Mouse (Mus musculus) heart, embryonic 12.5 days (tissue): ENCODE measurements around the gene Xlr5a. TPM values are rescaled to one million over a fixed set of nuclear protein-coding genes. Genes with fewer than 3 reads are reported as not detected.
"Not testable (repeated sequence)": the region's sequence is repeated elsewhere in the genome, so short reads cannot be mapped to it uniquely, and the experiment has no call there.

Experiments used
- ATAC-seq: fragments of 200-750 bp; cut with Nextera tagmentation; 2 replicates; pipeline ENCODE4 v1.8.0; 2017; ENCODE audit warnings: moderate TSS enrichment, moderate library complexity; ENCODE audit not compliant: insufficient number of reproducible peaks, low FRiP score
- H3K27ac ChIP-seq: fragments of 300-500 bp; sonication (generic); 2 replicates; pipeline ENCODE4 v1.5.1; 2016; ENCODE audit warnings: mild to moderate bottlenecking, moderate library complexity; ENCODE audit not compliant: poor library complexity, severe bottlenecking
- H3K27me3 ChIP-seq: fragments of 300-500 bp; sonication (generic); replicated peaks from 2 replicates; pipeline ENCODE4 v1.6.1; 2016; ENCODE audit warnings: mild to moderate bottlenecking, moderate library complexity
- H3K36me3 ChIP-seq: fragments of 300-500 bp; sonication (generic); 2 replicates; pipeline ENCODE4 v1.6.1; 2016; ENCODE audit warnings: mild to moderate bottlenecking, moderate library complexity
- H3K4me1 ChIP-seq: fragments of 300-500 bp; sonication (generic); replicated peaks from 2 replicates; pipeline ENCODE4 v1.6.1; 2016; ENCODE audit warnings: mild to moderate bottlenecking
- H3K4me2 ChIP-seq: fragments of 300-500 bp; sonication (generic); 2 replicates; pipeline ENCODE4 v1.6.1; 2016; ENCODE audit warnings: mild to moderate bottlenecking, moderate library complexity
- H3K4me3 ChIP-seq: fragments of 300-500 bp; sonication (generic); 2 replicates; pipeline ENCODE4 v1.5.1; 2016; ENCODE audit warnings: mild to moderate bottlenecking
- H3K9ac ChIP-seq: fragments of 300-500 bp; sonication (generic); 2 replicates; pipeline ENCODE4 v1.6.1; 2016; ENCODE audit warnings: mild to moderate bottlenecking, moderate library complexity
- H3K9me3 ChIP-seq: fragments of 300-500 bp; sonication (generic); replicated peaks from 2 replicates; pipeline ENCODE4 v1.6.1; 2016; ENCODE audit warnings: mild to moderate bottlenecking, moderate library complexity
- WGBS: fragments of 180-500 bp; shearing (Covaris S2); methylation state at CpG from one replicate; pipeline ENCODE4 v1.1.7; 2016; 5-methylcytosine and 5-hydroxymethylcytosine counted together
- polyA plus RNA-seq: library from polyadenylated mRNA; unstranded; fragments of >200 nt; fragmentation: Nextera tagmentation; extraction: Ambion mirVana; gene quantifications from 2 replicates; pipeline ENCODE4 v1.2.1, GENCODE M21; 2016

The Xlr5a gene
- polyA plus RNA-seq, 1 experiment from 2014 or later, result not detected

DNA sequence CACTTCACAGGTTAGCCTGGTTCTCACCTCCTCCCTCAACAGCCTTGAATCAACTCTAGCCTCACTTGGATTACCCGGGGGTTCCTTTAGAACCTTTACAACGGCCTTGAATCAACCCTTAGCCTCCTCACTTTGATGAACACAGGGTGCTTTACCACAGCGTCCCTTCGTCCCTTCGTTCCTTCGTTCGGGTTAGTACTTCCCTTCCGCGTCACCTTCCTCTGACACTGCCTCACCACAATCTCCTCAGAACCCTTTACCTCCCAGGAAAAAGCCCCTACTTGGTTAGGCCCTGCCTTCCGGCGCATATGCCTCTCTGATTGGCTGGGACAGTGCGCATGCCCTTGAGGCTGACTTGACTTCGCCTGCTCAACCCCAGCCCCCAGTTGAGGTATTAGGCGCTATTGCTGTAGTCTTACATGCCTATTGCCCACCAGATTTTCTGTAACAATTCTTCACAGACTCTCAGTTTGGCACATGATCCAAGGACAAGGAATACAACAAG is 49.9 kb downstream of the Xlr5a start, which contains the start of gene Xlr4c:
TSS of gene Xlr4c (minus strand) at position 310 of the 505 bp plus-strand sequence.
- WGBS, result 76% methylated on average over 14 of the region's 14 CpGs
- not testable (repeated sequence) for ATAC-seq, H3K27me3 ChIP-seq, H3K4me3 ChIP-seq, H3K4me2 ChIP-seq, H3K9ac ChIP-seq, H3K27ac ChIP-seq, H3K9me3 ChIP-seq, H3K36me3 ChIP-seq, H3K4me1 ChIP-seq

DNA sequence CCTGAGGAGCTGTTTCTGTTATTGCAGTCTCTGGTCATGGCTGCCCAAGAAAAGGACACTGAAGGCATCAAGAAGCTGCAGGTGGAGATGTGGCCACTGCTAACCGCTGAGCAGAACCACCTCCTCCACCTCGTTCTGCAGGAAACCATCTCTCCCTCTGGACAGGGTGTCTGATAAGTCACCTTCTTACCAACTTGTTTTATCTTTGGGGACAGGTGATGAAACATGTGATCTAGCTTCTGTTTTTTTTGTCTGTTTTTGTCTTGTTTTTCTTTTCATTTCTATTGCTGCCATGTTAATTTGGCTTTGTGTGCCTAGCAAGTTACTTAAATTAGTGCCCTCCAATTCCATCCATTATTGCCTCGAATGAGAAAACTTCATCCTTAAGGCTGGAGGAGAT is 63.5 kb downstream of the Xlr5a start:
- no peak for ATAC-seq
- 31% methylated on average over 3 of the region's 3 CpGs for WGBS
- peak overlapping the region; percentile 75 for H3K4me2 ChIP-seq
- H3K27me3 ChIP-seq, result peaks cover 15% of the 10 kb centered on the region; the same call in 1 of the 2 replicates
- peak overlapping the region; percentile 74 for H3K4me3 ChIP-seq
- H3K9ac ChIP-seq, result peak overlapping the region; percentile 79; the same call in 1 of the 2 replicates
- H3K4me1 ChIP-seq, result no peaks in the 10 kb centered on the region
- H3K27ac ChIP-seq, result no peak overlapping the region
- no peaks in the 10 kb centered on the region for H3K9me3 ChIP-seq
- H3K36me3 ChIP-seq, result no peaks in the 10 kb centered on the region

DNA sequence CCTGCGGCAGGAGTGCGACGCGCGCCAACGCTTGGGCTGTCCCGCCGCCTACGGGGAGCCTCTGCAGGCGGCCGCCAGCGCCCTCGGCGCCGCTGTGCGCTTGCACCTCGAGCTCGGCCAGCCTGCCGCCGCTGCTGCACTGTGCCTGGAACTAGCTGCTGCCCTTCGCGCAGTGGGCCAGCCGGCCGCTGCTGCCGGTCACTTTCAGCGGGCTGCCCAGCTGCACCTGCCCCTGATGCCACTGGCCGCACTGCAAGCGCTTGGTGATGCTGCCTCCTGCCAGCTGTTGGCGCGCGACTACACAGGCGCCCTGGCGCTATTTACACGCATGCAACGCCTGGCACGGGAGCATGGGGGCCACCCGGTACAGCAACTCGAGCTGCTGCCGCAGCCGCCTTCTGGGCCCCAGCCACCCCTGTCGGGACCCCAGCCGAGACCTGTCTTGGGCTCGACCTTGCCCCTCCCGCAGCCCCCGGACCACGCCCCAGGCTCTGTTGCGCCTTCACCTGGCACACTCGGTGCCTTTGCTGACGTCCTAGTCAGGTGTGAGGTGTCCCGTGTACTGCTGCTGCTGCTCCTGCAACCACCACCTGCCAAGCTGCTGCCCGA is 64.1 kb downstream of the Xlr5a start:
- WGBS, result 11% methylated on average over 51 of the region's 51 CpGs
- Histone ChIP-seq H3K9ac (peak overlapping the region; percentile 79), H3K27me3 (peaks cover 15% of the 10 kb centered on the region; the same call in 1 of the 2 replicates), H3K27ac (peak overlapping the region; percentile 90), H3K9me3 (no peaks in the 10 kb centered on the region), H3K36me3 (no peaks in the 10 kb centered on the region), H3K4me1 (no peaks in the 10 kb centered on the region), H3K4me2 (peak overlapping the region; percentile 75), H3K4me3 (peak overlapping the region; percentile 74)
- ATAC-seq, result peak; percentile 57; the same call in 1 of the 2 replicates

GRCm38 (mm10) chrX:73227914-73228605 is 64.7 kb downstream of the Xlr5a start, which contains the start of gene F8a:
Gene F8a (plus strand): TSS chrX:73228291.
- ATAC-seq, result peak; percentile 88
- no peaks in the 10 kb centered on the region for H3K36me3 ChIP-seq
- H3K27ac ChIP-seq, result peak within 1 kb of the TSS; percentile 90
- peaks cover 15% of the 10 kb centered on the region; the same call in 1 of the 2 replicates for H3K27me3 ChIP-seq
- peak within 1 kb of the TSS; percentile 74 for H3K4me3 ChIP-seq
- 9% methylated on average over 35 of the region's 39 CpGs for WGBS
- peak within 1 kb of the TSS; percentile 75 for H3K4me2 ChIP-seq
- H3K4me1 ChIP-seq, result no peaks in the 10 kb centered on the region
- H3K9ac ChIP-seq, result peak within 1 kb of the TSS; percentile 79
- H3K9me3 ChIP-seq, result no peaks in the 10 kb centered on the region

DNA sequence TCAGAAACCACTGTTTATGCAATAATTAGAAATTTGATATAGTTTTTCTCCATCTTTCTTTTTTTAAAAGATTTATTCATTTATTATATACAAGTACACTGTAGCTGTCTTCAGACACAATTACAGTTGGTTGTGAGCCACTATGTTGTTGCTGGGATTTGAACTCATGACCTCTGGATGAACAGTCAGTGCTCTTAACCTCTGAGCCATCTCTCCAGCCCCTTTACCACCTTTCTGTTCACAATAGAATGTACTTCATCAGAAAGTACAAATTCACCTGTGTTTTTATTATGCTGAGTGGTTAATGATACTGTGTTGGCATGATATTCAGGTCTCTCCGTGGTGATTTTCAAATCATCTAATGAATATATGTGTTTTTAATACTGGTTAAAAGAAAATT is 67.4 kb downstream of the Xlr5a start:
- no peak for ATAC-seq
- 31% methylated on average over 1 of the region's 1 CpGs for WGBS
- H3K36me3 ChIP-seq, result no peaks in the 10 kb centered on the region
- no peak overlapping the region for H3K4me2 ChIP-seq
- H3K4me1 ChIP-seq, result no peaks in the 10 kb centered on the region
- no peak overlapping the region for H3K27ac ChIP-seq
- H3K9me3 ChIP-seq, result no peaks in the 10 kb centered on the region
- H3K9ac ChIP-seq, result no peak overlapping the region
- H3K27me3 ChIP-seq, result peaks cover 15% of the 10 kb centered on the region; the same call in 1 of the 2 replicates
- no peak overlapping the region for H3K4me3 ChIP-seq

GRCm38 (mm10) chrX:73213819-73214564 is 78.8 kb downstream of the Xlr5a start, which contains the start of gene Xlr4b:
Gene Xlr4b (plus strand): TSS chrX:73214333.
- not testable (repeated sequence) for H3K36me3 ChIP-seq, H3K27ac ChIP-seq, H3K27me3 ChIP-seq, H3K4me3 ChIP-seq, H3K9ac ChIP-seq, H3K4me1 ChIP-seq, H3K4me2 ChIP-seq, ATAC-seq, H3K9me3 ChIP-seq
- 66% methylated on average over 18 of the region's 19 CpGs for WGBS

GRCm38 (mm10) chrX:73191934-73192333 is 100.8 kb downstream of the Xlr5a start, which contains the start of gene Xlr3b:
Gene Xlr3b (plus strand): TSS chrX:73192207.
- not testable (repeated sequence) for H3K9ac ChIP-seq, H3K9me3 ChIP-seq, H3K27me3 ChIP-seq, H3K36me3 ChIP-seq, H3K4me3 ChIP-seq, ATAC-seq, H3K4me1 ChIP-seq, H3K4me2 ChIP-seq, H3K27ac ChIP-seq
- 72% methylated on average over 12 of the region's 12 CpGs for WGBS

GRCm38 (mm10) chrX:73176889-73177288 is 115.9 kb downstream of the Xlr5a start, which contains the start of gene Spin2d:
Gene Spin2d (minus strand): TSS chrX:73176989.
- not testable (repeated sequence) for H3K4me3 ChIP-seq, ATAC-seq, H3K4me2 ChIP-seq, H3K9ac ChIP-seq, H3K4me1 ChIP-seq, H3K36me3 ChIP-seq, H3K9me3 ChIP-seq, H3K27ac ChIP-seq, H3K27me3 ChIP-seq
- WGBS, result 79% methylated on average over 8 of the region's 15 CpGs

GRCm38 (mm10) chrX:73149350-73149749 is 143.4 kb downstream of the Xlr5a start, which contains the start of gene DXBay18:
Gene DXBay18 (minus strand): TSS chrX:73149450.
- H3K9ac ChIP-seq, H3K36me3 ChIP-seq, H3K4me2 ChIP-seq, ATAC-seq, H3K27me3 ChIP-seq, H3K4me3 ChIP-seq, H3K27ac ChIP-seq, H3K9me3 ChIP-seq, H3K4me1 ChIP-seq: not testable (repeated sequence)
- WGBS, result no CpG with 5 or more reads among the region's 7 CpGs

DNA sequence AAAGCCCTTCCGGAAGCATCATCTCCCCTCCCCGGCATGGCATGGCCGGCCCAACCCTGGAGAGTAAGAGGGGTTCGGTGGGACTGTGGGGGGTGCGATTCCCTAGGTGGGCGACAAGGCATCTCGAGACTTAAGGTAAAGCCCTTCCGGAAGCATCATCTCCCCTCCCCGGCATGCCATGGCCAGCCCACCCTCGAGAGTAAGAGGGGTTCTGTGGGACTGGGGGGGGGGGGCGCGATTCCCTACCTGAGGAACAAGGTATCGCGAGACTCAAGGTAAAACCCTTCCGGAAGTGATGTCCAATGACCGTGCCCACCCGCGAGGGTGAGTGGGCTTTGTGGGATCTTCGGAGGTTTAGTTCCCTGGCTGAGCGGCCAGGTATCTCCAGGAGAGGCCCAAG is 144.3 kb downstream of the Xlr5a start, which contains the start of gene Xlr5b:
TSS of gene Xlr5b (plus strand) at position 301 of the 400 bp plus-strand sequence.
- H3K27ac ChIP-seq, H3K27me3 ChIP-seq, H3K4me3 ChIP-seq, H3K9ac ChIP-seq, H3K36me3 ChIP-seq, H3K4me1 ChIP-seq, H3K9me3 ChIP-seq, H3K4me2 ChIP-seq, ATAC-seq: not testable (repeated sequence)
- no CpG with 5 or more reads among the region's 20 CpGs for WGBS

- not testable (repeated sequence) for H3K9ac ChIP-seq, H3K27me3 ChIP-seq, ATAC-seq, H3K36me3 ChIP-seq, H3K9me3 ChIP-seq, H3K4me3 ChIP-seq, H3K27ac ChIP-seq, H3K4me1 ChIP-seq, H3K4me2 ChIP-seq
- WGBS, result no CpG with 5 or more reads among the region's 7 CpGs
Measured at GRCm38 (mm10) chrX:73143218-73143618, 149.6 kb downstream of the Xlr5a start.
